Mouse (Mus musculus): Measurements from ENCODE around the gene Elf4. TPM values are rescaled to one million over a fixed set of nuclear protein-coding genes. Genes with fewer than 3 reads are reported as not detected.
A peak's percentile ranks its signal among the peaks of the same experiment; 100 is the strongest.

Elf4 gene
- 5.3 and 6.3 TPM in 2 replicates for polyA plus RNA-seq (2015; fragmentation: Nextera tagmentation; extraction: Ambion mirVana)

DNA sequence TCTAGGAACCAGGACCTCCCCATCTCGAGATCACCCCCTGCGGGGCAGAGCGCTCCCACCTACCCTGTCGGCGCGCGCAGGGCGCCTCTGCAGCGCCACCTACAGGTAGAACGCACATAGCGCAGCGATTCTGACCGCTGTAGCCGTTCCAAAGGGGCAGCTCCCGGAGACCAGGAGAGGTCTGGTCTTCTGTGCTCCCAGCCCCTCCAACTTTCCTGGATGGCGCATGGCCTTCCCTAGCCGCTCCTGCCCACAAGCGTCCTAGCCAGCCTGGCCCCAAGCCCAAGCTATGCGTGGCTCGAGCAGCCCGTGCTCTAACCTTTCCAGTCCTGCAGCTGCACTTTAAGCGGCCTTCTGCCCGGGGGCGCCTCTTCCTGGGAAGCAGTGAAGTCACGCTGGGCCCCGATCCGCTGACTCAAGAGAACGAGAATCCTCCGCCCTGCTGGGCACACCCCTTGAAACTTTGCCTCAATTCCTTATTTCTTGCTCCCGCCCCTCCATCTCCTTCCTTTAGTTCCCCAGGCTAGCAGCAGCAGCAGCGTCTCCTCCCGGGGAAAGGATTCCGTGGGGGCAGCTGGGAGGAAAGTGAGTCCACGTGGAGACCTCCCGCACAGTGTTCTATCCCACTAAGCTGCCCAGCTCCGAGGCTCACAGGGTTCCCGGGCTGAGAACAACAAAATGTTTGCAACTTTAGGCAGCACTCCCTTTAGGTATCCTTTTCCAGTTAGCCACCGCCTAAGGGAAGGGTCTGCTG lies at the start of gene Elf4:
Gene Elf4 (minus strand): TSS at position 379 of the 754 bp plus-strand sequence.
- Histone ChIP-seq H3K4me1 (peaks cover 4% of the 10 kb centered on the region; the same call in 1 of the 2 replicates), H3K9me3 (replicated peaks) (no peaks in the 10 kb centered on the region), H3K27ac (no peak within 1 kb of the TSS), H3K9ac (peak within 1 kb of the TSS; percentile 35), H3K27me3 (no peaks in the 10 kb centered on the region), H3K4me2 (peak within 1 kb of the TSS; percentile 72), H3K36me3 (no peaks in the 10 kb centered on the region), H3K4me3 (replicated peaks) (peak within 1 kb of the TSS; percentile 43)
- 20% methylated on average over 38 of the region's 38 CpGs for WGBS
- ATAC-seq (replicated peaks; ENCODE audit: low FRiP score) = peak; percentile 91

- H3K9ac ChIP-seq = no peak overlapping the region
- no peaks in the 10 kb centered on the region for H3K4me1 ChIP-seq
- peaks cover 50% of the 10 kb centered on the region for H3K36me3 ChIP-seq
- no peaks in the 10 kb centered on the region for H3K27me3 ChIP-seq
- ATAC-seq (replicated peaks; ENCODE audit: low FRiP score) = no peak
- 93% methylated on average over 8 of the region's 8 CpGs for WGBS
- H3K4me3 ChIP-seq (replicated peaks) = no peak overlapping the region
- H3K9me3 ChIP-seq (replicated peaks) = no peaks in the 10 kb centered on the region
- no peak overlapping the region for H3K4me2 ChIP-seq
- H3K27ac ChIP-seq = no peak overlapping the region
These were observed 30.8 kb upstream of the Elf4 start for GRCm38 (mm10) chrX:48493763-48494162.

DNA sequence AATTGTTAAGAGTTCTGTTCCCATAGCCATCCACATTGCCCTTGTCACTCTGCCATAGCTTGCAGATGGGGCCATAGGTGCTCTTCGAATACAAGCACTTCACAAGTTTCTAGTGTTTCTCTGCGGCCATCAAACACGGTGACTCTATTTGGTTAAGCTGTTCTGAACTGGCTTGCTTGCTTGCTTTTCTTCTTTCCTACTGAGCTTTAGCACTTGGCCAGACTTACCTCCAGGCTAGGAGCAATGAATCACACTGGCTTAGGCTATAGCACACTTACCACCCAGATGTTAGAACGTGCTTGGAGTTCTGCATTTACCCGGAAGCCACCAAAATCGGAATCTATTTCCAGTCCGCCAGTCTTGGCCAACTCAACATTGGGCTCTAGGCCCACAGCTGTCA lies 18.8 kb upstream of the Elf4 start:
- 90% methylated on average over 7 of the region's 7 CpGs for WGBS
- Histone ChIP-seq H3K36me3 (peaks cover 74% of the 10 kb centered on the region), H3K4me3 (replicated peaks) (no peak overlapping the region), H3K4me1 (no peaks in the 10 kb centered on the region), H3K27me3 (no peaks in the 10 kb centered on the region), H3K4me2 (no peak overlapping the region), H3K27ac (no peak overlapping the region), H3K9me3 (replicated peaks) (no peaks in the 10 kb centered on the region), H3K9ac (no peak overlapping the region)
- no peak for ATAC-seq (replicated peaks; ENCODE audit: low FRiP score)

DNA sequence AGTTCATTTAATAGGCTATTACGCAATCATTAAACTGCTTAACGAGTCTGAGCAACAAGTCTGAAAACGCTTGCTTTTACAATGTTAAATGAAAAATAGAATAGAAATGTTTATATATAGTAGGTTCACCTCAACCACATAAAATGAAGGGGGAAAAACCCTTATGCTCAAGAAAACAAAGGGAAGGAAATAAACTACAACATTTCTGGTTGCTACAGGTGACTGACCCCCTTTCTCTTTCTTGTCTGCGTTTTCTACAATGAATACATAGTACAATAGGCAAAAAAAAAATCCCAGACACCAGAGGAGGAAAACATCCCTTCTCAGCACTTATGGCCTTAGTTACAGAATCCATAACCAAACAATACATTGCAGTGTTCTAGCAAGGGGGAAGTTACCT lies 18.2 kb upstream of the Elf4 start:
- Histone ChIP-seq H3K36me3 (peaks cover 74% of the 10 kb centered on the region), H3K4me3 (replicated peaks) (no peak overlapping the region), H3K4me2 (no peak overlapping the region), H3K9ac (no peak overlapping the region), H3K4me1 (no peaks in the 10 kb centered on the region), H3K27ac (no peak overlapping the region), H3K27me3 (no peaks in the 10 kb centered on the region), H3K9me3 (replicated peaks) (no peaks in the 10 kb centered on the region)
- no peak for ATAC-seq (replicated peaks; ENCODE audit: low FRiP score)
- 92% methylated on average over 4 of the region's 4 CpGs for WGBS

DNA sequence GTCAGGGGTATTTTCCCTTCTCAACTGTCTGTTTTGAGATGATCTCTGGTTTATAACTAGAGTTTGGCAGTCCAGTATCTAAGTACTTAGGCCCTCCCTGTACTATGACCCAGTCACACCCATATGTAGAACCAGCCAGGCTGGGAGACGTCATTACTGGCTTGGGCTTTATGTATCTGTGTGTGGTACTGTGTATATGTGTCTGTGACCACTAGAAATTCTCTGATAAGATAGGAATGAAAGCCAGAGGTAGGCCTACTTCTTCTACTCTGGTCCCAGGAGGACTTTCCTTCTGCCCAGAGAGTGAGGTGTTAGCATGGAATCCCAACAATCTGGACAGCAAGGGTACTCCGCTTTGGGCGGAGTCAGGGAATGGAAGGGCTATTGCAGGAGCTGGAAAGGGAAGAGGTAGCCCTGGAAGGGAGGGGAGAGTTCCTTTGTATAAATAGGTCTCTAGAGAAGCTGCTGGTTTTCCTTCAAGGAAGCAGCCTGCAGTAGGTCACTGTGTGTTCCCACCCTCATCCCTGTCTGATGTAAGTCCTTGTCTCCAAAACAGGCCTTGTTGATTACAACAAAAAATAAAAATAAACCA lies 4.5 kb upstream of the Elf4 start:
- peaks cover 2% of the 10 kb centered on the region; the same call in 1 of the 2 replicates for H3K4me1 ChIP-seq
- H3K9ac ChIP-seq = no peak overlapping the region
- 87% methylated on average over 3 of the region's 3 CpGs for WGBS
- no peak overlapping the region for H3K4me3 ChIP-seq (replicated peaks)
- no peak overlapping the region for H3K4me2 ChIP-seq
- no peaks in the 10 kb centered on the region for H3K9me3 ChIP-seq (replicated peaks)
- peaks cover 1% of the 10 kb centered on the region; the same call in 1 of the 2 replicates for H3K36me3 ChIP-seq
- no peak for ATAC-seq (replicated peaks; ENCODE audit: low FRiP score)
- H3K27ac ChIP-seq = no peak overlapping the region
- no peaks in the 10 kb centered on the region for H3K27me3 ChIP-seq

- no peak overlapping the region for H3K4me2 ChIP-seq
- no peaks in the 10 kb centered on the region for H3K9me3 ChIP-seq (replicated peaks)
- WGBS = 73% methylated on average over 2 of the region's 2 CpGs
- H3K36me3 ChIP-seq = no peaks in the 10 kb centered on the region
- ATAC-seq (replicated peaks; ENCODE audit: low FRiP score) = no peak
- H3K9ac ChIP-seq = no peak overlapping the region
- peaks cover 4% of the 10 kb centered on the region; the same call in 1 of the 2 replicates for H3K4me1 ChIP-seq
- H3K4me3 ChIP-seq (replicated peaks) = no peak overlapping the region
- no peak overlapping the region for H3K27ac ChIP-seq
- H3K27me3 ChIP-seq = no peaks in the 10 kb centered on the region
These were observed 3.2 kb upstream of the Elf4 start for GRCm38 (mm10) chrX:48466174-48466573.

DNA sequence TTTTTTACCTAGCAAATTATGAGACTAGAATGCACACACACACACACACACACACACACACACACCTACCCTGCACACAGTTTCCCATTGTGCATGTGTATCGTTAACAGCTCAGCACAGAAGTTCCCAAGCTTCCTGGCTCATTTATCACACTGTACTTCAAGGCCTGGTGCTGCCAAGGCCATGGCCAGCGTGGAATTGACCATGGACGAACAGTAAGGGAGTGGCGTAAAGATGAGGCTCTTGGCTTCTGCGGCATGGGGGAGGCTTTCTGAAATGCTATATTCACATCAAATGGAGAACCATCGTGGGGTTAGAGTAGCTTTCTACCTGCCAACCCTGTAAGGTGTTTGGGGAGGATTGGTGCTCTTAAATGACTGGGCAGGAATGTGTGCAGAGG lies 1.5 kb upstream of the Elf4 start:
- no peak overlapping the region for H3K4me2 ChIP-seq
- WGBS = 80% methylated on average over 6 of the region's 6 CpGs
- H3K36me3 ChIP-seq = no peaks in the 10 kb centered on the region
- H3K4me3 ChIP-seq (replicated peaks) = no peak overlapping the region
- H3K4me1 ChIP-seq = peaks cover 4% of the 10 kb centered on the region; the same call in 1 of the 2 replicates
- no peak overlapping the region for H3K9ac ChIP-seq
- no peak for ATAC-seq (replicated peaks; ENCODE audit: low FRiP score)
- no peaks in the 10 kb centered on the region for H3K9me3 ChIP-seq (replicated peaks)
- no peaks in the 10 kb centered on the region for H3K27me3 ChIP-seq
- H3K27ac ChIP-seq = no peak overlapping the region

- ATAC-seq (replicated peaks; ENCODE audit: low FRiP score) = no peak
- 93% methylated on average over 4 of the region's 4 CpGs for WGBS
These were observed 704 bp upstream of the Elf4 start for GRCm38 (mm10) chrX:48463636-48464035.

DNA sequence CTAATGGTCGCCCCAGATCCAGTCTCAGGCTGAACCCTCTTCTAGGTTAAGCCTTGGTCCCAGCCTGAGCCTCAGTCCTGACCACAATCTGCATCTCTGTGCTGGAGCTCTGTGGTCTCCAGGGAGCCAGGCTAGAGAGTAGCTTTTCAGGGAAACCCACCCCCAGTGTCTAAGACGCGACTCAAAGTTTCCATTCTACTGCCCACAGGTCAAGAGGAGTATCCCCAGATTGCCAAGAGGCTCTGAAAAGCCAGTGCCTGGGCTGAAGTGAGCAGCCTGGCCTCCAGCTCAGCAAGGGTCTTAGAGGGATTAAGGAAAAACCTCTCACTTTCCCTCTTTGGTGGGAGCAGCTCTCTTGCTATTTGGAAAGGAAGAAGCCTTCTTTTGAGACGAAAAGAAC lies 635 bp downstream of the Elf4 start:
- peaks cover 4% of the 10 kb centered on the region; the same call in 1 of the 2 replicates for H3K4me1 ChIP-seq
- H3K4me3 ChIP-seq (replicated peaks) = peak overlapping the region; percentile 43
- WGBS = 26% methylated on average over 4 of the region's 4 CpGs
- H3K27ac ChIP-seq = no peak overlapping the region
- H3K9me3 ChIP-seq (replicated peaks) = no peaks in the 10 kb centered on the region
- no peaks in the 10 kb centered on the region for H3K27me3 ChIP-seq
- H3K9ac ChIP-seq = no peak overlapping the region
- ATAC-seq (replicated peaks; ENCODE audit: low FRiP score) = peak; percentile 9; the same call in 1 of the 2 replicates
- H3K4me2 ChIP-seq = peak overlapping the region; percentile 72
- H3K36me3 ChIP-seq = no peaks in the 10 kb centered on the region

More at GRCm38 (mm10) chrX:48463636-48464035, 704 bp upstream of the Elf4 start:
- Histone ChIP-seq H3K36me3 (no peaks in the 10 kb centered on the region), H3K9ac (no peak overlapping the region), H3K9me3 (replicated peaks) (no peaks in the 10 kb centered on the region), H3K27ac (no peak overlapping the region), H3K4me2 (0 out of 2 replicates have a peak overlapping the region, but pooled peaks have one; percentile 72), H3K4me3 (replicated peaks) (no peak overlapping the region), H3K4me1 (peaks cover 4% of the 10 kb centered on the region; the same call in 1 of the 2 replicates), H3K27me3 (no peaks in the 10 kb centered on the region)

- Histone ChIP-seq H3K4me3 (replicated peaks) (no peak overlapping the region), H3K36me3 (no peaks in the 10 kb centered on the region), H3K9me3 (replicated peaks) (no peaks in the 10 kb centered on the region), H3K27me3 (no peaks in the 10 kb centered on the region), H3K4me2 (no peak overlapping the region), H3K9ac (no peak overlapping the region), H3K27ac (no peak overlapping the region), H3K4me1 (peaks cover 4% of the 10 kb centered on the region; the same call in 1 of the 2 replicates)
- 57% methylated on average over 4 of the region's 4 CpGs for WGBS
- no peak for ATAC-seq (replicated peaks; ENCODE audit: low FRiP score)
These were observed 1.9 kb downstream of the Elf4 start for GRCm38 (mm10) chrX:48461006-48461405.

GRCm38 (mm10) chrX:48460496-48460895 lies 2.4 kb downstream of the Elf4 start:
- H3K4me2 ChIP-seq = no peak overlapping the region
- ATAC-seq (replicated peaks; ENCODE audit: low FRiP score) = no peak
- H3K27me3 ChIP-seq = no peaks in the 10 kb centered on the region
- H3K4me3 ChIP-seq (replicated peaks) = no peak overlapping the region
- H3K36me3 ChIP-seq = no peaks in the 10 kb centered on the region
- H3K9ac ChIP-seq = no peak overlapping the region
- 85% methylated on average over 7 of the region's 7 CpGs for WGBS
- no peak overlapping the region for H3K27ac ChIP-seq
- H3K9me3 ChIP-seq (replicated peaks) = no peaks in the 10 kb centered on the region
- H3K4me1 ChIP-seq = peaks cover 4% of the 10 kb centered on the region; the same call in 1 of the 2 replicates

DNA sequence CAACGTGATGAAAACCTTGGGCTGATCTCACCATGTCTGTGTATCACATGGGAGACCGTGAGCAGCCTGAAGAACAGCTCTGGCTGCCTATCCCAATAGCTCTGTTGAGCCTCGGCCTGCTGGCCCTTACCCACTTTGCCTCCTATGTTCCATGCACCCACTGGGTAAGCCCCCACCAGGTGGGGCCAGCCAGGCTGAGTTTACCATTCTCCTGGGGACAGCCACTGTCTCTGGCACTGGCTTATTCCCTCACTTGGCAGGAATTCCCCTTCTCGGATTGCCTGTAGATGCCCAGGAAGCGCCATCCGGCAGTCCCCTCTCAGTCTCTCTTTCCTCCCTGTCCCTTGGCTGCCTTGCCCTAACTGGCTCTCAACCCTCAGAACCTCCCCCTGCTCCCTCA lies 6.0 kb downstream of the Elf4 start:
- no peak overlapping the region for H3K4me2 ChIP-seq
- no peaks in the 10 kb centered on the region for H3K36me3 ChIP-seq
- WGBS = 61% methylated on average over 6 of the region's 6 CpGs
- no peak for ATAC-seq (replicated peaks; ENCODE audit: low FRiP score)
- peaks cover 8% of the 10 kb centered on the region; the same call in 1 of the 2 replicates for H3K4me1 ChIP-seq
- no peak overlapping the region for H3K9ac ChIP-seq
- H3K27ac ChIP-seq = no peak overlapping the region
- no peak overlapping the region for H3K4me3 ChIP-seq (replicated peaks)
- H3K9me3 ChIP-seq (replicated peaks) = no peaks in the 10 kb centered on the region
- H3K27me3 ChIP-seq = peaks cover 2% of the 10 kb centered on the region; the same call in 1 of the 2 replicates
